Mouse (Mus musculus) thymus, postnatal 14 days (tissue): ENCODE results near the gene Slc35b3.

ENCODE experiments used
- DNase-seq: peaks from one replicate; pipeline ENCODE4 v3.0.0; 2021

Gene Slc35b3

GRCm38 (mm10) chr13:38960063-38961050 lies at the start of gene Slc35b3:
Gene Slc35b3, minus strand, starts transcription at chr13:38960875.
- DNase-seq, result peak; percentile 90

- no peak for DNase-seq
Observed at GRCm38 (mm10) chr13:39010280-39010679, 49.6 kb upstream of the Slc35b3 start.

DNA sequence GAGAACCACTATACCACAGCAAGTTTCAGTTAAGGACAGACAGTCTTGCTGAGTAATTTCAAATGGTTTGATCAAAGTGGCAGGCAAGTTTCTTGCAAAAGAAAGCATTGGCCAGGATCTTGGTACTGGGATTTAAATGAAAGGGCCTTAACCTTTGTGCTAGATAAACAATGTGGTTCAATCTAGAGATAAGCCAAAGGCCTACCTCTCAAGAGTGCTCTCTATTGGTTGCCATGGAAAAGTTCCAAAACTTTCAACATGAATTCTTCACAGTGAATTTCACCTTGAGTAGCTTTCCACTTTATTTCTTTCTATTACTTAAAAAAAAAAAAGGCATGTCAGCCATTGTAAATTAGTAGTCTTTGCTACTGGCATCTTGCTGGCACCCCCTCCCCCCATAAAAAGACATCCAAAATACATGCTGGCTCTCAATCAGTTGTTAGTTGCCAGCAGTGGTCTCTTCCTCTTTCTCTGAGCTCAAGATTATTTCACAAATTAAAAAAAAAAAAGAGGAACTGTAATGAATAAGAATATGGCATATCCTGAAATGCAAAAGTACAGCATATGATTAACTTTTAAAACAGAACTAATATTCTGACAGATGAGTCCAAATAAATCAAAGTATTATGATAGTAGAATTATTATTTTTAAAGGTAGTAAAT lies 42.6 kb upstream of the Slc35b3 start:
- DNase-seq, result no peak

GRCm38 (mm10) chr13:39002424-39002823 lies 41.7 kb upstream of the Slc35b3 start:
- DNase-seq, result no peak

DNA sequence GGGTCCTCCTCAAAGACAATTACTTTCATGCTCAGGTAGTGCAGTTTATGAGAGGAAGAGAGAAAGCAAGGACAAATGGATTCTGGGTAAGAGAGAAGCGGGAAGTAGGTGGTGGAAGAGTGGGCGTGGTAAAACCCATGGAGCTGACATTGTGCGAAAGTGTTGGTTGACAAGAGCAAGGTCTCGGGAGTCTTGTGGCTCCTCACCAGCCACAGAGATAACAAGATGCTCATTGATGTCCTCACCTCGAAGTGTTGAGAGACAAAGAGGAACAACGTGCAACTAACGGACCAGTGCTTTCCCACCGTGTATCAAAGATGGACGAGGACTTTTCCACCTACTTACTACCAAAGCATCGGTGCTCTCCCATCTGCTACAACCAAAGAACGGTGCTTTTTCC lies 40.8 kb upstream of the Slc35b3 start:
- DNase-seq, result no peak

GRCm38 (mm10) chr13:38998958-38999357 lies 38.3 kb upstream of the Slc35b3 start:
- DNase-seq, result no peak

DNA sequence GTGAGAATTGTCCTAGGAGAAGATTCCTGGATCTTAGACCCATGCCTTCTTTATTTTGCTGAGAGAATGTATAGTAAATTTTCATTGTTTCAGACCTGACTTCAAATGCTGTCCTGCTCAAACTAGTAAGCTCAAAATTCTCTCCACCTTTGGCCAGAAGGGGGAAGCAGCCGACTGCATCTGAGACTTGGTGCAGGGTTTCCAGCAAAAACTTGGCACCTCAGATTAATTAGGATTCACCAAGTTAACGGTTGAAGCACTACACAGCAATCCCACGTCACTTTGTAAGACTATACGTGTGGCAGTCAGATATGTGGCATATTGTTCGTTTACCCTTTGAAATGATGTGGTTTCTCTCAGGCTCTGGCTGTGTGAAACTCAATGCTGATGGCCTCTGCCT lies 31.9 kb upstream of the Slc35b3 start:
- no peak for DNase-seq

GRCm38 (mm10) chr13:38983751-38984150 lies 23.1 kb upstream of the Slc35b3 start:
- DNase-seq, result no peak

DNA sequence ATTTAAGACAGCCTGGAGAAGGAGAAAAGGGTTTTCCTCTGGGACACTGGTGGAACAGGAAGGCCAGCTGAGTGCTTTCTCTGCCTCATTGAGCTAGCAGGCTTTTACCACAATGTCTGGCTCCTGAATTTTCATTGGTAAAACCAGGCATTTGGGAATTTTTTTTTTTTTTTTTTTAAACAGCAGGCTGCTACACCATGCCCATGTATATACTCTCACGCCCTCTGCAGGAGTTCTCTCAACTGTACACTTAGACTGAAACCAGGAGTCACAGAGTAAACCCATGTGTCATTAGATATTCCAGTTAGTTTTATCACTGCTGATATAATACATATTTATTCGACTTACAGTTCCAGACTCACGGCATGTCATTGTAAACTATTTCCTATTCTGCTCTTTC lies 20.2 kb upstream of the Slc35b3 start:
- DNase-seq, result no peak

DNA sequence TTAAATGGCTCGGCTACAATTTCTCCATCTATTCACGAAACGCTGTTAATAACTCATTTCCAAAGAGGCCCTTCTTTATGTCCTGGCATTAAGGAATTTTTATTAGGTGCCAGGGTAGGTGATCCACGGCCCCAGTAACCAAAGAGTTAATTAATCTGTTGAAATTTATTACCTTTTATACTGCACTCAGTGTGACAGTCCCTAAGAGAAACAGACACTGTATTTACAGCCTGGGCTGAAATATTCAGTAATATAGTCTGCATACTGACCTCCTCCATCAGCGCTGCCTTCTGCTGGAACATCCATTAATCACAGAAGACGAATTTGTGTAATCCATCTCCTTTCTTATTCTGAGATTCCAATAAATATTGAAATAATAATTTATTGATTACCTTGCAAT lies 16.3 kb upstream of the Slc35b3 start:
- no peak for DNase-seq

DNA sequence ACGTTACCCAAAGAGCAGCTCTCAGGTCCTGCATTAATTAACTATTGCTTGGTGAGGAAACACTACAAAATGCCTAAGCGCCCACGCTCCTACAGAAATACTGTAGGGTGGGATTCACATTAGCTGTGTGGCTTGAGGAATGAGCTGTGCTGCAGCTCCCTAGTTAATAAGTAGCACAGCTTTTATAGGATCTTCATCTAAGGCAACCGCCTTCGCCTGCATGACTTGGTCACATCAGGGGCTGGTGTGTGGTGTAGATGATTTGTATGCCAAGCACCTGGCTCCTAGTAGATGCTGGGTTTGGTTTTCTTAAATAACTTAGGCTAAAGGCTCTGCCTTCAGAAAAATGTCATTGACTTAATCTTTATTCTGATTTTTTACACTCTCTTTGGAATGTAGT lies 15.2 kb upstream of the Slc35b3 start:
- DNase-seq, result no peak

- no peak for DNase-seq
Observed at GRCm38 (mm10) chr13:38972602-38973001, 11.9 kb upstream of the Slc35b3 start.

- no peak for DNase-seq
Observed at GRCm38 (mm10) chr13:38971047-38971446, 10.4 kb upstream of the Slc35b3 start.

- DNase-seq, result no peak
Observed at GRCm38 (mm10) chr13:38967518-38967917, 6.8 kb upstream of the Slc35b3 start.

DNA sequence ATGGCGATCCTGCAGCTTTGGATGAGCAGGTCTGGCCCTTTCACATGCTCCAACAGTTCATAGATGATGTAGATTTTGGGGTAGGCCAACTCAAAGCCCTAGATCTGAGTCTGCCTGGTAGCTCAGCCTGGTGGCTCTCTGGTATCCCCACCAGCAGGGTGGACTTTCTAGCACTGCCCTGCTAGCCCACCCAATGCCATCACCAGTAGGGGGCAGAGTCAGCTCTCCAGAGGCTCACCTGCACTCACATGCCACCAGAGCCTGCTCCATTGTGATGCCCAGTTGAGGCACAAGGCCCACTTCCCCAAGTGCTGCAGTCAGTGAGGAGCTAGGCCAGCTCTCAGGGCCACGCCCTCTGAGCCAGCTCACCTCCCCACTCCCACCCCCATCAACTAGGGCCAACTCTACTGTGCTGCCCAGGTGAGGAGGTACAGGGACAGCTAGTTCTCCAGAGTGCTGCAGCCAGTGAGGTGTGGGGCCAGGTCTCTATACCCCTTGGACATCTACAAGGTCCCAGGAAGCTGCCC lies 6.3 kb upstream of the Slc35b3 start:
- peak; percentile 4 for DNase-seq

DNA sequence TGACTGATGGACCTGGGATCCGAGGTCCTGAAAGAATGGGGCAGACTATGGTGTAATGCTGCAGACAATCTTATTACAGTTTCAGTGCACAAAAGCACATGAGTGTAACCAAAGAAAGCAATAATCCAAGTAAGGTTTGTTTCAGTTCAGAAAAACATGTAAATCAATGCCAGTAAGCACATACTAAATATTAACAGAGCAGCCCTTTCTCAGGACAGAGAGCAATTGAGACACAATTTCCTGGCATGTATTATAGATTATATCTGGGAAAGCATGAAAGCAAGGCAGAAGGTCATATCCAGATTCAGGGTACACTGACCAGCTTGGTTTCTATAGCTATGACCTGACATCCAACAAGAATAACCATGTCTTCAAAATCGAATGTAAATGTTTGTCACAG lies 2.1 kb upstream of the Slc35b3 start:
- no peak for DNase-seq

- DNase-seq, result no peak
Observed at GRCm38 (mm10) chr13:38958037-38958436, 2.6 kb downstream of the Slc35b3 start.

DNA sequence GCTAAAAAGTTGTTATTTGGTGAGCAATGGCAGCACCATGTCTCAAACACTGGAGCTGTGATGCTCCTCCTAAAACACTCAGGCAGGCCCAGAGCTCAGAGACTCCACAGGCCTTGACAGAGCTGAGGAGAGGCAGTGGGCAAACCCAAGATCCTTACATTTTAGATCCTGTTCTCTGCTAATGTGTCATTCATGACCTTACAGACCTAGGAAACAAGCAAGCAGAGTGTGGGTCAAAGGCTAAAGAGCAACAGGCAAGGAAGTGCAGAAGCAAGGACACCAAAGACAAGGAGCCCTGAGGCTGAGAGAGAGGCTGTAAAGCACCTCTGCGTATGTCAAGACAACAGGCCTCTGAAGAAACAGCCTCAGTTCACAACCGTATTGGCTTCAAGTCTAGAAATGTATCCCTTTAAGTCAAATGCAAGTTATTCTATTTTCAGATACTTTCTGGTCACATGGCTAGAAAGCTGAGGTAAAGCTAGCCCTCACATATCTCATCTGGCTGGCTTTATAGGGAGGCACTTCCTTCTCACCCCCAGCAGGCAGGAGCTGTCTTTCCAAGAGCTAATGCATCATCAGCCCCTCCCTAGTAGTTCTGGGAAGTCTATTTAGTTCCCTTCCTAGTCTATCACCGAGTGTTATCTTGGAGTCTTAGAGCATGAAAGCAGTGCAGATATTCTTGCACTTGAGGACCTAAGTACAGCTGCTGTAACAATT lies 14.2 kb downstream of the Slc35b3 start:
- DNase-seq, result no peak

DNA sequence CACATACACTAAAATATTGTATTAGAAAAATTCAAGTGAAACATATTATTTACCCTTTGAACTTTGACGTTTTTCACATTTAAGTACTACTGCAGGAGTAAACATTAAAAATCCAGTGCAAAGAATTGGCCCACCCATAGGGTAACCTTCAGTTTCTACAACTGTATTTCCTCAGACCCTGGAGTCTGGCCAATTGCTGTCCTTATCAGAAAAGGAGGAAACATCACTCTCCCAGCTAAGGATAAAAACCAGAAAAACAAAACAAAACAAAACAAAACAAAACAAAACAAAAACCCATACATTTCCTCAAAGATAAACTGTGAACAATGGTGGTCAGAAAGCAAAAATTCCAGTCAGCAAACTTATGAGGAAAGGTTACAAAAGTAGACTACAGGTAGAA lies 14.9 kb downstream of the Slc35b3 start:
- DNase-seq, result no peak

DNA sequence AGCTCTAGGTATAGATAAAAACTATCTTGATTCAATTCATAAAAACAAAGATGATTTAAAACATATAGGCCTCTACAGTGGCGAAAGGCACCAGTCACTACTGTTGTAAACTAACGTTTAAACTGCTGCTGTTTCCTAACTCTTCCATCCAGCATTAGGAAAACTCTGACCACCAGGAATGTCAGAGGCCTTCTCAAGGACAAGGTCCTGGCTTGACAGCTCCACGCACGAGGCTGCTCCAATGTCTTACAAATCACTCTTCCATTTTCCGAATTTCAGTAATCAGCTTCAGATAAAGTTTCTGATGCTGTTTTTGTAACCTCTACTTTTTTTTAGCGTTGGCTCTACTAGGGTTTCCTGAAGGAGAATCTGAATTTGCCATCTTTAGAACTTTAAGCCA lies 15.7 kb downstream of the Slc35b3 start:
- DNase-seq, result no peak

- no peak for DNase-seq
Observed at GRCm38 (mm10) chr13:38941786-38942185, 18.9 kb downstream of the Slc35b3 start.

DNA sequence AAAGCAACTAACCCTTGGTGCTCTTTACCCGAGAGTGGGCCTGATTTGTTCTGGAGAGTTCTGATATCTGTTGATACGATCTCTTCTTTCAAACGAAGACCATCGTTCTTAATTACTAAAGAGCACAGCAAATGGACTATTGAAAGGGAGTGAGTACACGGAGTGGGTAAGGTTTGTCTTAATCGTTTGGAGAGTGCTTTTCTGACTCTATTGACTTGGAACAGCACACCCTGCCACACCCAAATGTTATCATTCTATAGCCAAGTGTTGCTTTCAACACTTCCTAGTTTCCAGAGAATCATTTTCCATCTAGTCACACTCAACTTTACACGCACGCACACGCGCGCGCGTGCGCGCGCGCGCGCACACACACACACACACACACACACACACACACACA lies 19.4 kb downstream of the Slc35b3 start:
- no peak for DNase-seq

DNA sequence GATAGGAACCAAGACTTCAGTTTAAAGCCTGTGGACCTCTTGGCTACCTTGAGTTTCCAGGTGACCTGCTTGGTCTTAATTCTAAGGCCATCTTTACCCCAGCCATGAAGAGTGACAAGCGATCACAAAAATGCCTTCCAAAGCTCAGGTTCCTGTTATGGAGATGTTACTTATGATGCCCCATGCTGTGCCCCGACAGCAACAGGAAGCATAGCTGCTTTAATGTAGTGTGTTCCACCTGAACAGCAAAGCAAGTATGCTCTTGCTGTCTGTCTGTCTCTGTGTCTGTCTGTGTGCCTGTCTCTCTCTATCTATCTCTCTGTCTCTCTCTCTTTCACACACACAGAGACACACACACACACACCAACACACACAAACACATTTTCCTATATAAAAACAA lies 22.2 kb downstream of the Slc35b3 start:
- no peak for DNase-seq
